7 mouse cellular contexts compared by ENCODE assay signal in the genomic region with DNA sequence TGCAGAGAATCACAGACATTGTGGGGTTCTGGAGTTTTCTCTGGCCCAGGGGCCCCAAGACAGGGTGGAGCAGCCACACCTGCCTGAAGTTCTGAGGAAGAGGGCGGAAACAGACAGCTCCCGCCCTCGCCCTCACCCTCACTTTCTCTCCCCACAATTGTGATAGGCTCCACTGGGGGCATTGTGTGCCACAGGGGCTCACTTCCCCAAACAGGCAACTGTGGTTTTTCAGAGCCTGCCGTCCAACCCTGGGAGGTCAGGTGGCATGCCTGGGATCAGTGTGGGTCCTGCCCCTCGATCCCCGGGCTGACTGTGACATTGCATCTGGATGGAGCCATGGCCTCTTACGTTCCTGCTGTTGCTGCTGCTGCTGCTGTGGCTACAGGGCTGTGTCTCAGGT. TPM values are rescaled to one million over a fixed set of nuclear protein-coding genes. Genes with fewer than 3 reads are reported as not detected.
A peak's percentile ranks its signal among the peaks of the same experiment; 100 is the strongest.
DNase-seq lines count a peak whose midpoint lies in the region; ATAC-seq and TF ChIP-seq lines count a peak whose summit lies in the region.

No protein-coding gene starts in this region.

- H3K4me3 ChIP-seq in G1E (ENCODE audit: low read depth, low read length), result peak overlapping the region; percentile 76
- H3K4me3 ChIP-seq in embryonic facial prominence, embryonic 10.5 days, result peak overlapping the region; percentile 20; the same call in 1 of the 2 replicates
- H3K4me3 ChIP-seq in liver, embryonic 16.5 days (ENCODE audit: low read depth, low read length), result peak overlapping the region; percentile 67

- H3K27me3 ChIP-seq in G1E (ENCODE audit: insufficient read depth, low read length), result no peaks in the 10 kb centered on the region
- H3K27me3 ChIP-seq in embryonic facial prominence, embryonic 10.5 days (replicated peaks; ENCODE audit: low read depth, poor library complexity, severe bottlenecking), result no peaks in the 10 kb centered on the region
- no peaks in the 10 kb centered on the region for H3K27me3 ChIP-seq in liver, embryonic 16.5 days (ENCODE audit: control insufficient read depth, insufficient read depth, low read depth, low read length)

- WGBS in embryonic facial prominence, embryonic 10.5 days, result 66% methylated on average over 7 of the region's 7 CpGs
- 10% methylated on average over 7 of the region's 7 CpGs for WGBS in liver, embryonic 16.5 days (ENCODE audit: insufficient replicate concordance)

- peak overlapping the region; percentile 73 for H3K4me2 ChIP-seq in liver, embryonic 16.5 days (ENCODE audit: low read depth, low read length)

- peak overlapping the region; percentile 70 for H3K9ac ChIP-seq in liver, embryonic 16.5 days (ENCODE audit: low read depth, low read length)

- peaks cover 39% of the 10 kb centered on the region for H3K36me3 ChIP-seq in G1E (replicated peaks)
- no peaks in the 10 kb centered on the region for H3K36me3 ChIP-seq in embryonic facial prominence, embryonic 10.5 days (replicated peaks)
- no peaks in the 10 kb centered on the region; the same call in 1 of the 2 replicates for H3K36me3 ChIP-seq in liver, embryonic 16.5 days (ENCODE audit: control insufficient read depth, insufficient read depth)

- peaks cover 85% of the 10 kb centered on the region for H3K4me1 ChIP-seq in G1E (ENCODE audit: insufficient read depth, low read depth, low read length)
- H3K4me1 ChIP-seq in embryonic facial prominence, embryonic 10.5 days, result peaks cover 12% of the 10 kb centered on the region
- peaks cover 34% of the 10 kb centered on the region for H3K4me1 ChIP-seq in liver, embryonic 16.5 days (ENCODE audit: control insufficient read depth, low read depth, low read length)

- intact Hi-C loops in left cerebral cortex, postnatal 4 days (cut with DNase I), result no loop called here

- TF ChIP-seq CTCF in G1E (IDR thresholded peaks at IDR 0.05; ENCODE audit: low read depth, low read length), result no peak

- 0 out of 2 replicates have a peak overlapping the region, but pooled peaks have one; percentile 51 for H3K27ac ChIP-seq in embryonic facial prominence, embryonic 10.5 days (replicated peaks)
- H3K27ac ChIP-seq in liver, embryonic 16.5 days (ENCODE audit: low read length), result peak overlapping the region; percentile 90

- no peaks in the 10 kb centered on the region for H3K9me3 ChIP-seq in G1E (replicated peaks)
- H3K9me3 ChIP-seq in embryonic facial prominence, embryonic 10.5 days, result no peaks in the 10 kb centered on the region
- no peaks in the 10 kb centered on the region for H3K9me3 ChIP-seq in liver, embryonic 16.5 days (replicated peaks; ENCODE audit: control insufficient read depth, low read length)

- peak; percentile 78 for DNase-seq in G1E (ENCODE audit: low spot score)
- no peak for DNase-seq in embryonic facial prominence, embryonic 10.5 days (ENCODE audit: low spot score)
- DNase-seq in spleen, postnatal 14 days (ENCODE audit: low spot score in 2 of 2), result peak; percentile 47 to 57
- no peak for DNase-seq in gastrocnemius, adult 18-20 months (ENCODE audit: low spot score)
- DNase-seq in left cerebral cortex, postnatal 4 days, result no peak
- DNase-seq in adrenal gland, postnatal 4 days (ENCODE audit: low spot score in 2 of 2), result no peak

- peak; percentile 68 for ATAC-seq in G1E (ENCODE audit: extremely low read depth, insufficient number of reproducible peaks, low FRiP score, poor library complexity, severe bottlenecking)
- peak; percentile 74 for ATAC-seq in liver, embryonic 16.5 days (ENCODE audit: low read depth)

RNA-seq across cellular contexts. Expression of a gene that starts 0.9 kb away (rescaled TPM):
- total RNA-seq in G1E (2014; fragmentation: Nextera tagmentation) (84.3 and 99.8 TPM in 2 replicates), G1E (2017) (63.4 and 71.0 TPM in 2 replicates)
- 14.3 and 15.6 TPM in 2 replicates for polyA plus RNA-seq in G1E (2012)
- 0.28 and 0.40 TPM in 2 replicates for polyA plus RNA-seq in embryonic facial prominence, embryonic 10.5 days (2016; fragmentation: Nextera tagmentation; extraction: Ambion mirVana)
- 3.4 and 3.5 TPM in 2 replicates for polyA plus RNA-seq in liver, embryonic 16.5 days (2015; fragmentation: Nextera tagmentation; extraction: Ambion mirVana)
- under 1 TPM in 1 of 2 experiments, not detected in 1; 0.12 TPM for total RNA-seq in gastrocnemius, adult 18-20 months (2021)
- under 1 TPM; 0.14 to 0.28 TPM for total RNA-seq in left cerebral cortex, postnatal 4 days (2021)
- total RNA-seq in adrenal gland, postnatal 4 days (2021), result 1 to 10 TPM in 1 of 2 experiments, under 1 TPM in 1; 0.87 to 1.2 TPM

RNA-seq across cellular contexts. Expression of a gene that starts 15.7 kb away (rescaled TPM):
- total RNA-seq in G1E (2014; fragmentation: Nextera tagmentation), result 1.0 and 1.7 TPM in 2 replicates
- 0.87 and 0.93 TPM in 2 replicates for total RNA-seq in G1E (2017)
- 0.20 and 0.21 TPM in 2 replicates for polyA plus RNA-seq in G1E (2012)
- polyA plus RNA-seq in embryonic facial prominence, embryonic 10.5 days (2016; fragmentation: Nextera tagmentation; extraction: Ambion mirVana), result not detected in 2 replicates
- 4.0 and 4.1 TPM in 2 replicates for polyA plus RNA-seq in liver, embryonic 16.5 days (2015; fragmentation: Nextera tagmentation; extraction: Ambion mirVana)
- under 1 TPM in 1 of 2 experiments, not detected in 1; 0.05 TPM for total RNA-seq in gastrocnemius, adult 18-20 months (2021)
- under 1 TPM in 1 of 2 experiments, not detected in 1; 0.12 TPM for total RNA-seq in left cerebral cortex, postnatal 4 days (2021)
- 1 to 10 TPM in 1 of 2 experiments, under 1 TPM in 1; 0.50 to 1.0 TPM for total RNA-seq in adrenal gland, postnatal 4 days (2021)

RNA-seq across cellular contexts. Expression of a gene that starts 36.1 kb away (rescaled TPM):
- total RNA-seq in G1E (2014; fragmentation: Nextera tagmentation) (2.3 TPM in 1 of 2 replicates, not detected in the other), G1E (2017) (1.4 and 2.2 TPM in 2 replicates)
- 0.22 and 0.33 TPM in 2 replicates for polyA plus RNA-seq in G1E (2012)
- polyA plus RNA-seq in embryonic facial prominence, embryonic 10.5 days (2016; fragmentation: Nextera tagmentation; extraction: Ambion mirVana), result 0.11 and 0.16 TPM in 2 replicates
- polyA plus RNA-seq in liver, embryonic 16.5 days (2015; fragmentation: Nextera tagmentation; extraction: Ambion mirVana), result 4.6 and 5.0 TPM in 2 replicates
- not detected for total RNA-seq in gastrocnemius, adult 18-20 months (2021)
- total RNA-seq in left cerebral cortex, postnatal 4 days (2021), result under 1 TPM; 0.50 to 0.81 TPM
- 1 to 10 TPM; 1.6 to 2.1 TPM for total RNA-seq in adrenal gland, postnatal 4 days (2021)

RNA-seq across cellular contexts. Expression of a gene that starts 46.0 kb away (rescaled TPM):
- total RNA-seq in G1E (2014; fragmentation: Nextera tagmentation), result 0.44 and 2.3 TPM in 2 replicates
- total RNA-seq in G1E (2017), result 0.60 and 0.87 TPM in 2 replicates
- 1.0 and 1.3 TPM in 2 replicates for polyA plus RNA-seq in G1E (2012)
- polyA plus RNA-seq in embryonic facial prominence, embryonic 10.5 days (2016; fragmentation: Nextera tagmentation; extraction: Ambion mirVana), result 0.59 and 2.5 TPM in 2 replicates
- polyA plus RNA-seq in liver, embryonic 16.5 days (2015; fragmentation: Nextera tagmentation; extraction: Ambion mirVana), result 2.7 and 3.0 TPM in 2 replicates
- under 1 TPM in 1 of 2 experiments, not detected in 1; 0.97 TPM for total RNA-seq in gastrocnemius, adult 18-20 months (2021)
- 1 to 10 TPM; 2.7 to 3.2 TPM for total RNA-seq in left cerebral cortex, postnatal 4 days (2021)
- 1 to 10 TPM; 2.1 to 3.1 TPM for total RNA-seq in adrenal gland, postnatal 4 days (2021)

RNA-seq across cellular contexts. Expression of a gene that starts 52.6 kb away (rescaled TPM):
- total RNA-seq in G1E (2014; fragmentation: Nextera tagmentation) (not detected in 2 replicates), G1E (2017) (not detected in 2 replicates)
- not detected in 2 replicates for polyA plus RNA-seq in G1E (2012)
- polyA plus RNA-seq in embryonic facial prominence, embryonic 10.5 days (2016; fragmentation: Nextera tagmentation; extraction: Ambion mirVana), result not detected in 2 replicates
- 9.0 TPM in 2 replicates for polyA plus RNA-seq in liver, embryonic 16.5 days (2015; fragmentation: Nextera tagmentation; extraction: Ambion mirVana)
- not detected for total RNA-seq in gastrocnemius, adult 18-20 months (2021)
- under 1 TPM; 0.36 to 0.66 TPM for total RNA-seq in left cerebral cortex, postnatal 4 days (2021)
- total RNA-seq in adrenal gland, postnatal 4 days (2021), result 1 to 10 TPM in 1 of 2 experiments, under 1 TPM in 1; 0.92 to 1.5 TPM

Comparison
In these comparisons a context has a peak if more than half of its experiments do, and no peak if none do; other contexts are left out.
1. DNase-seq: peak in G1E (single experiment) and spleen, postnatal 14 days (2 of 2); none in embryonic facial prominence, embryonic 10.5 days (single experiment), gastrocnemius, adult 18-20 months (single experiment), left cerebral cortex, postnatal 4 days (single experiment) and adrenal gland, postnatal 4 days (0 of 2).
2. H3K4me3 ChIP-seq: peak in every context shown above with its lines; median percentile 76 in G1E; 67 in liver, embryonic 16.5 days; 20 in embryonic facial prominence, embryonic 10.5 days.
3. RNA of a gene that starts 0.9 kb away (total RNA-seq): 63.4 to 99.8 TPM in G1E; 0.87 to 1.2 TPM in adrenal gland, postnatal 4 days, 0.14 to 0.28 TPM in left cerebral cortex, postnatal 4 days and 0.12 TPM in gastrocnemius, adult 18-20 months; every median in the first group is over 10 times any median in the second.